Mouse (Mus musculus) midbrain, embryonic 14.5 days (tissue): ENCODE measurements around the gene Iqcf5. TPM values are rescaled to one million over a fixed set of nuclear protein-coding genes. Genes with fewer than 3 reads are reported as not detected.

Source experiments
- ATAC-seq: fragments of 200-750 bp; cut with Nextera tagmentation; 2 replicates; pipeline ENCODE4 v1.8.0; 2017; ENCODE audit warnings: moderate number of reproducible peaks, moderate library complexity; ENCODE audit not compliant: low FRiP score, low TSS enrichment
- DNase-seq: peaks from one replicate; pipeline ENCODE4 v3.0.0-alpha.2; 2015
- H3K27ac ChIP-seq: fragments of 300-500 bp; sonication (generic); replicated peaks from 2 replicates; pipeline ENCODE4 v1.5.1; 2014; ENCODE audit warnings: mild to moderate bottlenecking, low read depth, low read length, moderate library complexity
- H3K27me3 ChIP-seq: fragments of 300-500 bp; sonication (generic); 2 replicates; pipeline ENCODE4 v1.6.1; 2014; ENCODE audit warnings: low read length, control low read depth, mixed read lengths; ENCODE audit not compliant: control insufficient read depth, insufficient read depth
- H3K36me3 ChIP-seq: fragments of 300-500 bp; sonication (generic); 2 replicates; pipeline ENCODE4 v1.6.1; 2014; ENCODE audit warnings: low read length, control low read depth; ENCODE audit not compliant: control insufficient read depth, insufficient read depth
- H3K4me1 ChIP-seq: fragments of 300-500 bp; sonication (generic); 2 replicates; pipeline ENCODE4 v1.6.1; 2014; ENCODE audit warnings: mild to moderate bottlenecking, antibody characterized with exemption, low read length, control low read depth; ENCODE audit not compliant: control insufficient read depth, insufficient read depth
- H3K4me2 ChIP-seq: fragments of 300-500 bp; sonication (generic); 2 replicates; pipeline ENCODE4 v1.6.1; 2014; ENCODE audit warnings: mild to moderate bottlenecking, low read length, moderate library complexity
- H3K4me3 ChIP-seq: fragments of 300-500 bp; sonication (generic); replicated peaks from 2 replicates; pipeline ENCODE4 v1.5.1; 2014; ENCODE audit warnings: low read depth, low read length
- H3K9ac ChIP-seq: fragments of 300-500 bp; sonication (generic); replicated peaks from 2 replicates; pipeline ENCODE4 v1.6.1; 2014; ENCODE audit warnings: mild to moderate bottlenecking, low read length, moderate library complexity
- H3K9me3 ChIP-seq: fragments of 300-500 bp; sonication (generic); 2 replicates; pipeline ENCODE4 v1.6.1; 2016; ENCODE audit warnings: low read length, control low read depth, mixed read lengths; ENCODE audit not compliant: control insufficient read depth
- WGBS: fragments of 180-500 bp; shearing (Covaris S2); extraction: QIAGEN DNeasy Blood & Tissue Kit; methylation state at CpG from one replicate; pipeline ENCODE4 v1.1.7; 2014; 5-methylcytosine and 5-hydroxymethylcytosine counted together
- polyA plus RNA-seq: library from polyadenylated mRNA; unstranded; fragments of >200 nt; fragmentation: Nextera tagmentation; extraction: Ambion mirVana; gene quantifications from 2 replicates; pipeline ENCODE4 v1.2.1, GENCODE M21; 2014

Iqcf5 gene
- polyA plus RNA-seq, 1 experiment from 2014 or later: not detected

GRCm38 (mm10) chr9:106519909-106520308 is 5.5 kb downstream of the Iqcf5 start:
- WGBS: 83% methylated on average over 8 of the region's 8 CpGs
- Histone ChIP-seq H3K27ac (no peak overlapping the region), H3K9me3 (no peaks in the 10 kb centered on the region), H3K4me1 (no peaks in the 10 kb centered on the region), H3K36me3 (no peaks in the 10 kb centered on the region), H3K27me3 (no peaks in the 10 kb centered on the region), H3K4me2 (no peak overlapping the region), H3K4me3 (no peak overlapping the region), H3K9ac (no peak overlapping the region)
- no peak for ATAC-seq
- no peak for DNase-seq

GRCm38 (mm10) chr9:106531833-106532232 is 17.5 kb downstream of the Iqcf5 start:
- H3K36me3 ChIP-seq: no peaks in the 10 kb centered on the region
- 27% methylated on average over 3 of the region's 3 CpGs for WGBS
- no peak for ATAC-seq

GRCm38 (mm10) chr9:106534296-106534695 is 19.9 kb downstream of the Iqcf5 start:
- no peaks in the 10 kb centered on the region for H3K36me3 ChIP-seq
- H3K4me1 ChIP-seq: no peaks in the 10 kb centered on the region
- H3K27ac ChIP-seq: no peak overlapping the region
- WGBS: 88% methylated on average over 7 of the region's 7 CpGs
- ATAC-seq (no peak), DNase-seq (no peak)
- H3K27me3 ChIP-seq: no peaks in the 10 kb centered on the region
- H3K9ac ChIP-seq: no peak overlapping the region
- H3K4me3 ChIP-seq: no peak overlapping the region
- no peak overlapping the region for H3K4me2 ChIP-seq
- H3K9me3 ChIP-seq: no peaks in the 10 kb centered on the region

More at GRCm38 (mm10) chr9:106531833-106532232, 17.5 kb downstream of the Iqcf5 start:
- H3K9ac ChIP-seq: no peak overlapping the region
- no peaks in the 10 kb centered on the region for H3K9me3 ChIP-seq
- H3K4me1 ChIP-seq: no peaks in the 10 kb centered on the region
- no peaks in the 10 kb centered on the region for H3K27me3 ChIP-seq
- H3K4me2 ChIP-seq: no peak overlapping the region
- peak; percentile 69 for DNase-seq
- H3K4me3 ChIP-seq: no peak overlapping the region
- no peak overlapping the region for H3K27ac ChIP-seq

GRCm38 (mm10) chr9:106534975-106535374 is 20.6 kb downstream of the Iqcf5 start:
- Histone ChIP-seq H3K36me3 (no peaks in the 10 kb centered on the region), H3K27me3 (no peaks in the 10 kb centered on the region), H3K4me3 (no peak overlapping the region), H3K9me3 (no peaks in the 10 kb centered on the region), H3K27ac (no peak overlapping the region), H3K9ac (no peak overlapping the region), H3K4me2 (no peak overlapping the region), H3K4me1 (no peaks in the 10 kb centered on the region)
- ATAC-seq (no peak), DNase-seq (no peak)
- 91% methylated on average over 11 of the region's 11 CpGs for WGBS

GRCm38 (mm10) chr9:106561531-106561930 is 47.2 kb downstream of the Iqcf5 start, which contains the start of gene Iqcf3:
TSS of gene Iqcf3 (minus strand) at chr9:106561631.
- Histone ChIP-seq H3K36me3 (no peaks in the 10 kb centered on the region), H3K9me3 (no peaks in the 10 kb centered on the region), H3K4me1 (no peaks in the 10 kb centered on the region), H3K4me2 (no peak within 1 kb of the TSS), H3K4me3 (no peak within 1 kb of the TSS), H3K27ac (no peak within 1 kb of the TSS), H3K9ac (no peak within 1 kb of the TSS), H3K27me3 (no peaks in the 10 kb centered on the region)
- ATAC-seq (no peak), DNase-seq (no peak)
- 99% methylated on average over 5 of the region's 5 CpGs for WGBS

- DNase-seq: no peak
These were observed 47.9 kb downstream of the Iqcf5 start for GRCm38 (mm10) chr9:106562291-106562690.

GRCm38 (mm10) chr9:106564025-106564424 is 49.7 kb downstream of the Iqcf5 start:
- DNase-seq (no peak), ATAC-seq (no peak)
- Histone ChIP-seq H3K27me3 (no peaks in the 10 kb centered on the region), H3K9me3 (no peaks in the 10 kb centered on the region), H3K4me2 (no peak overlapping the region), H3K9ac (no peak overlapping the region), H3K36me3 (no peaks in the 10 kb centered on the region), H3K4me1 (no peaks in the 10 kb centered on the region), H3K4me3 (no peak overlapping the region), H3K27ac (no peak overlapping the region)
- 80% methylated on average over 8 of the region's 8 CpGs for WGBS

More at GRCm38 (mm10) chr9:106562291-106562690, 47.9 kb downstream of the Iqcf5 start:
- H3K4me2 ChIP-seq: no peak overlapping the region
- no peaks in the 10 kb centered on the region for H3K9me3 ChIP-seq
- H3K9ac ChIP-seq: no peak overlapping the region
- no peaks in the 10 kb centered on the region for H3K27me3 ChIP-seq
- H3K27ac ChIP-seq: no peak overlapping the region
- no peaks in the 10 kb centered on the region for H3K36me3 ChIP-seq
- no peaks in the 10 kb centered on the region for H3K4me1 ChIP-seq
- 90% methylated on average over 11 of the region's 11 CpGs for WGBS
- ATAC-seq: no peak
- H3K4me3 ChIP-seq: no peak overlapping the region

Other genes starting within 250 kb of the Iqcf5 start
- gene Poc1a, start 233.5 kb upstream of the Iqcf5 start, polyA plus RNA-seq: 7.1 and 8.4 TPM in 2 replicates
- 16.2 and 19.9 TPM in 2 replicates for gene Dusp7, start 145.9 kb upstream of the Iqcf5 start, polyA plus RNA-seq
- 708 and 777 TPM in 2 replicates for gene Rpl29, start 85.1 kb upstream of the Iqcf5 start, polyA plus RNA-seq
- 19.1 and 21.6 TPM in 2 replicates for gene Acy1, start 76.3 kb upstream of the Iqcf5 start, polyA plus RNA-seq
- 6.0 and 6.8 TPM in 2 replicates for gene Abhd14b, start 67.1 kb upstream of the Iqcf5 start, polyA plus RNA-seq
- gene Abhd14a, start 66.9 kb upstream of the Iqcf5 start, polyA plus RNA-seq: 51.2 and 68.8 TPM in 2 replicates
- 219 and 247 TPM in 2 replicates for gene Pcbp4, start 61.3 kb upstream of the Iqcf5 start, polyA plus RNA-seq
- gene Gpr62, start 48.6 kb upstream of the Iqcf5 start, polyA plus RNA-seq: 0.93 and 1.00 TPM in 2 replicates
- gene Rrp9, start 38.6 kb upstream of the Iqcf5 start, polyA plus RNA-seq: 41.0 and 41.2 TPM in 2 replicates
- 0.28 and 0.76 TPM in 2 replicates for gene Parp3, start 37.6 kb upstream of the Iqcf5 start, polyA plus RNA-seq
- not detected in 2 replicates for gene Iqcf1, start 14.6 kb upstream of the Iqcf5 start, polyA plus RNA-seq
- not detected in 2 replicates for gene Iqcf3, start 47.1 kb downstream of the Iqcf5 start, polyA plus RNA-seq
- not detected in 2 replicates for gene Iqcf4, start 56.4 kb downstream of the Iqcf5 start, polyA plus RNA-seq
- not detected in 2 replicates for gene Iqcf6, start 112.0 kb downstream of the Iqcf5 start, polyA plus RNA-seq
- 11.7 and 13.9 TPM in 2 replicates for gene Grm2, start 141.5 kb downstream of the Iqcf5 start, polyA plus RNA-seq
- gene Tex264, start 171.4 kb downstream of the Iqcf5 start, polyA plus RNA-seq: 48.3 and 53.6 TPM in 2 replicates